Mouse (Mus musculus): ENCODE data around the gene Mcrip1.
"Not testable (repeated sequence)": the region's sequence is repeated elsewhere in the genome, so short reads cannot be mapped to it uniquely, and the experiment has no call there.

The Mcrip1 gene

GRCm38 (mm10) chr11:120575940-120576339, 26.4 kb upstream of the Mcrip1 start:
- in situ Hi-C loops (cut with MboI, MseI): no loop called here

- in situ Hi-C loops (cut with MboI, MseI): no loop called here
Measured at GRCm38 (mm10) chr11:120575046-120575445, 25.5 kb upstream of the Mcrip1 start.

GRCm38 (mm10) chr11:120574278-120574600, 24.7 kb upstream of the Mcrip1 start:
- in situ Hi-C loops (cut with MboI, MseI): loop anchor here in 1 of 2 experiments (5.0 kb wide), 1 partner anchor 87 kb away; no protein-coding TSS in a partner anchor

GRCm38 (mm10) chr11:120573585-120574277, 24.2 kb upstream of the Mcrip1 start:
- in situ Hi-C loops (cut with MboI, MseI): loop anchor here in 1 of 2 experiments (5.0 kb wide), 1 partner anchor 86 kb away; no protein-coding TSS in a partner anchor

- in situ Hi-C loops (cut with MboI, MseI): loop anchor here in 1 of 2 experiments (5.0 kb wide), 1 partner anchor 86 kb away; no protein-coding TSS in a partner anchor
Measured at GRCm38 (mm10) chr11:120572752-120573584, 23.4 kb upstream of the Mcrip1 start, which contains the start of gene P4hb. TSS of gene P4hb (minus strand) at chr11:120573253.

- in situ Hi-C loops (cut with MboI, MseI): loop anchor here in 1 of 2 experiments (5.0 kb wide), 1 partner anchor 85 kb away; no protein-coding TSS in a partner anchor
Measured at GRCm38 (mm10) chr11:120572417-120572751, 22.9 kb upstream of the Mcrip1 start.

- in situ Hi-C loops (cut with MboI, MseI): loop anchor here in 1 of 2 experiments (5.0 kb wide), 1 partner anchor 85 kb away; no protein-coding TSS in a partner anchor
Measured at GRCm38 (mm10) chr11:120571754-120572416, 22.4 kb upstream of the Mcrip1 start.

DNA sequence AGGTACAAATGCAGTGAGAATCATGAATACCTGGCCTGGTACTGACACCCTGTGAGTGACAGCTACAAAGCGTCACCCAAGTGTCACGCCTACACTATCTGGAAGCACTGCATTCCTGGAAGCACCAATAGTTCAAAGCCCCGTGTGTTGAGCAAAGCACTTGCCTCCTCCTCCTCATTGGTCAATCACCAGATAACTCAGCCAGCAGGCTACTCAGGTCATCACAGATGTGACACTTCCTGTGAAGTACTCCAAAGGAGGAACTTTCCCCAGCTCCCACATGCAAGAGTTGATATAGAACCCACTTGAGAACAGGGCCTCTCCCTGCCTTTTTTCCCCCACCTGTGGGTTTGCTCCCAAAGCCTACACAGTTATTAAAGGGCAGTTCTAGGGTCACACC, 21.6 kb upstream of the Mcrip1 start:
- in situ Hi-C loops (cut with MboI, MseI): loop anchor here in 1 of 2 experiments (5.0 kb wide), 1 partner anchor 84 kb away; no protein-coding TSS in a partner anchor

GRCm38 (mm10) chr11:120568324-120568723, 18.8 kb upstream of the Mcrip1 start:
- in situ Hi-C loops (cut with MboI, MseI): no loop called here

DNA sequence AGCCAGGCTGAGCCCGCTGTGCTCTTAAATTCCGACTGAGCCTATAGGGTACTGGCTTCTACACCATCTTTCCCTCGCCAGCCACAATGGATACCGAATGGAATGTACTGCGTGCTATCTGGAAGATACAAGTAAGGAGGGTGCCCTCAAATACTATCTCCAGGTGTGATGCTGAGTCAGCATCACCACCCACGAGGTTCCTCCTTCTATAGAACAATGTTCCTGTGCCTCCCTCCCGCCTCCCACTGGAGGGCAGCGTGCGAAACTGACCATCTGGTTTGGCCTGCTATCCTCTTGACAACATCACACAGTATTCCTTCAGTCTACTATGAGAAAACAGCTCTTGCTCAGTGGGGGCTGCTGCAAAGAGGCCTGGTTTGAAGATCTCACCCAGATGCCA, 15.6 kb upstream of the Mcrip1 start:
- in situ Hi-C loops (cut with MboI, MseI): no loop called here

- in situ Hi-C loops (cut with MboI, MseI): no loop called here
Measured at GRCm38 (mm10) chr11:120562949-120563348, 13.4 kb upstream of the Mcrip1 start.

- in situ Hi-C loops (cut with MboI, MseI): no loop called here
Measured at GRCm38 (mm10) chr11:120560952-120561728, 11.6 kb upstream of the Mcrip1 start.

- in situ Hi-C loops (cut with MboI, MseI): not testable (repeated sequence)
Measured at GRCm38 (mm10) chr11:120558843-120559242, 9.3 kb upstream of the Mcrip1 start.

GRCm38 (mm10) chr11:120555260-120555659, 5.7 kb upstream of the Mcrip1 start:
- in situ Hi-C loops (cut with MboI, MseI): no loop called here

DNA sequence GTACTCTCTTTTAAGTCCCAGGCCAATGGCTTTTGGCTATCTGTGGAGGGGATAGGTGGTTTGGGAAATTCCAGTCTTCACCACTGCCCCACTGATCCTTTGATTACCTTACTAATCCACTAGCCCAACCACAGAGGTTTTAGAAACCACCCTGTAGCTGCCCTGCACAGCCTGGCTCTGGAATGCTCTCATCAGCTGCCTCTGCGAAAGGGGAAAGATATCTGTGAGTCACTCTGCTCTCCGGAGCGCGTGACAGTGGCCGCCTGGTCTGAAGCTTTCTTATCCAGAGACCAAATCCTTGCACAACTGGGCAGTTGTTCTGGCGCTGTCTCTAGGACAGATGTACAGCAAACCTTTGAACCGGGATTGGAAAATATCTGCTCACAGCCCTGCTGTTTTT, 5.3 kb upstream of the Mcrip1 start:
- in situ Hi-C loops (cut with MboI, MseI): no loop called here

GRCm38 (mm10) chr11:120552736-120553135, 3.2 kb upstream of the Mcrip1 start:
- in situ Hi-C loops (cut with MboI, MseI): no loop called here

DNA sequence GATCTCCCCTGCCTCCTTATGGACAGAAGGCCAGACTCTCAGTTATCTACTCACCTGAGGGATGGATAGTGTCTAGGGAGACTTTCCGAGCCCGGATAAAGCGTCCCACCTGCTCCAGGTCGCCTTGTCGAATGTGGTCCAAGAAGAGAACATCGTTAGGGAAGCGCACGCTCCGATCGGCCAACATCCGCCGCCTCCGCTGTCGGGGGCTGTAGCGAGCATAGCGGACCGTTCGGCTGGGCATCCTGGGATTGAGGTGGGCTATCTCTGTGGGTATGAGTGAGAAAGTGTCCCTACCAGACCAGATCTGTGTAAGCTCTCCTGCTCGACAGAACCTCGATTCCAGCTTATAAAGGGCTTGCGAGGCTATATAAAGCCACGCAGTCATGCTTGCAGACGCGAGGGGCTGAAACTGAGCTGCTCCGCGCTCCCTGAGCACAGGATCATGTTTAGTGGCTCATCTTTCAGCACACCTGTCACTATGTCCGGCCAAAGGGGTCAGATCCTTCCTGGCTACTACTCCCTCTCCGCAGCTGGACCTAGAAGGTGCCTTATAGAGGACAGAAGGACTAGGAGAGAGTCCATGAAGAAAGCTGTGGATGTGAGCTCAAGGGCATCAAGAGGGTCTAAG, 1.4 kb upstream of the Mcrip1 start, which contains the start of gene Ppp1r27:
TSS of gene Ppp1r27 (minus strand) at position 323 of the 631 bp plus-strand sequence.
- in situ Hi-C loops (cut with MboI, MseI): no loop called here

- in situ Hi-C loops (cut with MboI, MseI): no loop called here
Measured at GRCm38 (mm10) chr11:120549986-120550809, 671 bp upstream of the Mcrip1 start.

DNA sequence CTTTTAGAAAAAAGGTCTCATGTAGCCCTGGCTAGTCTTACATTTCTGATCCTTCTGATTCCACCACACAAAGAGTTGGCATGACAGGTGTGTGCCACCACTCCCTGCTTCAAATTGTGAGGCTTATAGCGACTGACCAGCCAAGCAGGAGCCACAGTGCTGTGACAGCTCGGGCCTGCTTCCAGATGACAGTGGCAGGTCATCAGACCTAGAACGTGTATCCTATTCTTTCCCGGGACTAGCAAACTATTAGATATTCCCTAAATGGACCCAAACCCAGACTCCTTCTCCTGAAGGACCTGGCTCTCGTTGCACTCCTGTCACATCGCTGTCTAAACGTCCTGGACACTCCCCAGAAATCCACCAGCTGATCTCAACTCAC, 750 bp downstream of the Mcrip1 start:
- in situ Hi-C loops (cut with MboI, MseI): no loop called here

GRCm38 (mm10) chr11:120548214-120548613, 1.3 kb downstream of the Mcrip1 start:
- in situ Hi-C loops (cut with MboI, MseI): no loop called here

Measured in T-helper 17 cell (primary cell).